Mouse (Mus musculus): ENCODE measurements at regions not wholly inside any gene's neighbourhood (a gene's known extent, or its start where the extent isn't known, plus 50 kb on each side); places are given as distances from the start of the nearest gene placed in this dataset.

GRCm38 (mm10) chr2:51036995-51037394 is 111.9 kb downstream of the Rnd3 start:
- TF ChIP-seq CTCF (IDR thresholded peaks at IDR 0.05; ENCODE audit: extremely low read depth, insufficient read length, insufficient replicate concordance, low read depth, low read length) (no peak), POLR2A (IDR thresholded peaks at IDR 0.05; ENCODE audit: low read depth, low read length) (no peak)

Data from small intestine, adult 2 months (tissue).